Mouse (Mus musculus) myocyte (in vitro differentiated cells): ENCODE measurements around the gene Adgrl2.

Source experiments
- E2F4 ChIP-seq: IDR thresholded peaks from one replicate; pipeline ENCODE4 v1.6.1; 2011; ENCODE audit warnings: mild to moderate bottlenecking, control low read depth, moderate library complexity; ENCODE audit not compliant: insufficient read depth
- MAX ChIP-seq: IDR thresholded peaks from one replicate; pipeline ENCODE4 v1.6.1; 2011; ENCODE audit warnings: low read depth, mild to moderate bottlenecking, control low read depth
- MYOG ChIP-seq, 3 experiments: IDR thresholded peaks; one replicate each; pipeline ENCODE4 v1.6.1; 2011; ENCODE audit warnings: control low read depth in 2 of 3, low read depth in 2 of 3, mild to moderate bottlenecking in 2 of 3; ENCODE audit not compliant: insufficient read length in 2 of 3, control insufficient read depth in 1 of 3, insufficient read depth in 1 of 3
- POLR2A ChIP-seq: IDR thresholded peaks from one replicate; pipeline ENCODE4 v1.6.1; 2011; ENCODE audit warnings: low read depth, mild to moderate bottlenecking, control low read depth, moderate library complexity; ENCODE audit not compliant: insufficient read length

DNA sequence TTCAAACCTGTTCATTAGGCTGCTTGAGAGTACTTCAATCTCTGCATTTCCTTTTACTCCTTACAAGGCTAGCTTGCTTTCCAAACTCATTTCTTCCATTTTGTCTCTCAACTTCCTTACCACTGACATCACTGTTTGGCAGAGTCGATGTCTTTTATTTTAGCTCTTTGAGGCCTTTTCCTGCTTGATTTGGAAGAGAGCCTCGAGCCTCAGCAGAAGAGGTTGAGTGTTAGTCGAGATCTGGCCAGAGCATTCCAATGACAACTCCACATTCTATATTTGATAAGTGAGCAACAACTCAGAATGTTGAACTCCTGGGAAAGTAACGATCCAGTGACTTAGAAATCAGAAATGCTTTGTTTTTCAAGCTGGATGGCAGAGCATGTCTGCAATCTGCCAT lies 48.4 kb upstream of the Adgrl2 start:
- no peak for TF ChIP-seq MAX
- no peak for TF ChIP-seq E2F4
- no peak for TF ChIP-seq MYOG (IDR thresholded peaks at IDR 0.05; ENCODE audit: control insufficient read depth in 1 of 3, insufficient read depth in 1 of 3, insufficient read length in 2 of 3, low read depth in 2 of 3)
- no peak for TF ChIP-seq POLR2A
